Mouse (Mus musculus): Measurements from ENCODE around the gene Cdk14.

Gene Cdk14

GRCm38 (mm10) chr5:4786816-4787215 is 633.3 kb downstream of the Cdk14 start:
- no peak for DNase-seq (ENCODE audit: low spot score)

GRCm38 (mm10) chr5:4778274-4778673 is 641.8 kb downstream of the Cdk14 start:
- no peak for DNase-seq (ENCODE audit: low spot score)

- no peak for DNase-seq (ENCODE audit: low spot score)
These were observed 643.6 kb downstream of the Cdk14 start for GRCm38 (mm10) chr5:4776495-4776894.

GRCm38 (mm10) chr5:4773090-4773772 is 646.9 kb downstream of the Cdk14 start:
- DNase-seq (ENCODE audit: low spot score): no peak

GRCm38 (mm10) chr5:4770609-4771008 is 649.5 kb downstream of the Cdk14 start:
- no peak for DNase-seq (ENCODE audit: low spot score)

- DNase-seq (ENCODE audit: low spot score): no peak
These were observed 652.2 kb downstream of the Cdk14 start for GRCm38 (mm10) chr5:4767896-4768295.

- DNase-seq (ENCODE audit: low spot score): no peak
These were observed 653.4 kb downstream of the Cdk14 start for GRCm38 (mm10) chr5:4766719-4767118.

- no peak for DNase-seq (ENCODE audit: low spot score)
These were observed 658.2 kb downstream of the Cdk14 start for GRCm38 (mm10) chr5:4761891-4762290.

GRCm38 (mm10) chr5:4758331-4759080 is 661.6 kb downstream of the Cdk14 start:
- no peak for DNase-seq (ENCODE audit: low spot score)

GRCm38 (mm10) chr5:4757902-4758301 is 662.2 kb downstream of the Cdk14 start, which contains the start of gene Fzd1:
TSS of gene Fzd1 (minus strand) at chr5:4758035.
- peak; percentile 95 for DNase-seq (ENCODE audit: low spot score)

- DNase-seq (ENCODE audit: low spot score): peak; percentile 63
These were observed 663.0 kb downstream of the Cdk14 start for GRCm38 (mm10) chr5:4756871-4757711.

GRCm38 (mm10) chr5:4756001-4756681 is 664.0 kb downstream of the Cdk14 start:
- peak; percentile 51 for DNase-seq (ENCODE audit: low spot score)

GRCm38 (mm10) chr5:4755326-4755725 is 664.8 kb downstream of the Cdk14 start:
- DNase-seq (ENCODE audit: low spot score): no peak

- no peak for DNase-seq (ENCODE audit: low spot score)
These were observed 665.3 kb downstream of the Cdk14 start for GRCm38 (mm10) chr5:4754701-4755281.
